Mouse (Mus musculus) midbrain, embryonic 15.5 days (tissue): ENCODE results near the gene Abcc1. TPM values are rescaled to one million over a fixed set of nuclear protein-coding genes. Genes with fewer than 3 reads are reported as not detected.
A peak's percentile ranks its signal among the peaks of the same experiment; 100 is the strongest.

Source experiments
- ATAC-seq: fragments of 200-750 bp; cut with Nextera tagmentation; replicated peaks from 2 replicates; pipeline ENCODE4 v1.8.0; 2017; ENCODE audit warnings: moderate TSS enrichment
- H3K27ac ChIP-seq: fragments of 300-500 bp; sonication (generic); 2 replicates; pipeline ENCODE4 v1.5.1; 2015; ENCODE audit warnings: mild to moderate bottlenecking, inconsistent platforms
- H3K27me3 ChIP-seq: fragments of 300-500 bp; sonication (generic); replicated peaks from 2 replicates; pipeline ENCODE4 v1.6.1; 2015; ENCODE audit warnings: inconsistent platforms
- H3K36me3 ChIP-seq: fragments of 300-500 bp; sonication (generic); replicated peaks from 2 replicates; pipeline ENCODE4 v1.6.1; 2015; ENCODE audit warnings: inconsistent platforms
- H3K4me1 ChIP-seq: fragments of 300-500 bp; sonication (generic); 2 replicates; pipeline ENCODE4 v1.6.1; 2015; ENCODE audit warnings: inconsistent platforms
- H3K4me2 ChIP-seq: fragments of 300-500 bp; sonication (generic); 2 replicates; pipeline ENCODE4 v1.6.1; 2015; ENCODE audit warnings: inconsistent platforms, mild to moderate bottlenecking, moderate library complexity
- H3K4me3 ChIP-seq: fragments of 300-500 bp; sonication (generic); 2 replicates; pipeline ENCODE4 v1.5.1; 2015; ENCODE audit warnings: mild to moderate bottlenecking, inconsistent platforms
- H3K9ac ChIP-seq: fragments of 300-500 bp; sonication (generic); 2 replicates; pipeline ENCODE4 v1.6.1; 2015; ENCODE audit warnings: mild to moderate bottlenecking, inconsistent platforms
- H3K9me3 ChIP-seq: fragments of 300-500 bp; sonication (generic); 2 replicates; pipeline ENCODE4 v1.6.1; 2016; ENCODE audit warnings: inconsistent platforms
- WGBS: fragments of 180-500 bp; shearing (Covaris S2); methylation state at CpG from one replicate; pipeline ENCODE4 v1.1.7; 2015; ENCODE audit warnings: mixed read lengths; 5-methylcytosine and 5-hydroxymethylcytosine counted together
- polyA plus RNA-seq: library from polyadenylated mRNA; unstranded; fragments of >200 nt; fragmentation: Nextera tagmentation; extraction: Ambion mirVana; gene quantifications from 2 replicates; pipeline ENCODE4 v1.2.1, GENCODE M21; 2015

Abcc1 gene
- 9.4 and 10.6 TPM in 2 replicates for polyA plus RNA-seq

DNA sequence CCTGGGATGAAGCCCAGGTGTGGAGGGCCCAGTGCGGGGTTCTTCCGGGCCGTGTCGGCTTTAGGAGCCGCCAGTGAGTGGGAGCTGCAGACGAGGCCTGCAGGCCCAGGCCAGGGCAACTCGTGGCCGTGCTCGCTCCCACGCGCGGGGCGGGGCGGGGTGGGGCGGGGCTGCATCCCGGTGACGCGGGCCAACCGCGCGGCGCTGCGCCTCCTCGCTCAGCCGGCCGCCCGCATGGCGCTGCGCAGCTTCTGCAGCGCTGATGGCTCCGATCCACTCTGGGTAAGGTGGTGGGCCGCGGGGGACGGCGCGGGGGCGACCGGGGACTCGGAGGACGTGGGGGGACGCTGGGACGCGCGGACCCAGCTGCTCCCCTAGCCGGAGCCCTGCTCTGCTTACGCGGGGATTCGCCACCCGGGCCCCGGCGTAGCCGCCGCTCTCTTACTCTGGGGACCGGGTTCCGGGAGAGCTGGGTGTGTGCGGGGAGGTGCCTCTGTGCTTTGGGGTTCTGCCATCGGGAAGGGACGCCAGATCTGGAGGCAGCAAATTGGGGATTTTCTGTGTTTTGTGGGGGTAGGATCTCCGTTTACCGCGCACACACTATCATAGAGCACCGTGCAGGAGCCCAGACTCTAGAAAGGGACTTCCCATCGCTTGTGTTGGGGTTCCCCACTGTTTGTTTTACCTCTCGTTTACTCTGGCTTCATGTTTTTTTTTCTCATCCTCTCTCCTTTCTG lies at the start of gene Abcc1:
Abcc1 (plus strand) TSS at position 197 of the 737 bp plus-strand sequence.
- Histone ChIP-seq H3K27ac (peak within 1 kb of the TSS; percentile 60), H3K4me1 (peaks cover 18% of the 10 kb centered on the region), H3K9me3 (no peaks in the 10 kb centered on the region), H3K4me2 (peak within 1 kb of the TSS; percentile 71), H3K9ac (peak within 1 kb of the TSS; percentile 88), H3K27me3 (no peaks in the 10 kb centered on the region), H3K36me3 (no peaks in the 10 kb centered on the region), H3K4me3 (peak within 1 kb of the TSS; percentile 96)
- under 1% methylated on average over 56 of the region's 64 CpGs for WGBS
- ATAC-seq, result peak; percentile 99

DNA sequence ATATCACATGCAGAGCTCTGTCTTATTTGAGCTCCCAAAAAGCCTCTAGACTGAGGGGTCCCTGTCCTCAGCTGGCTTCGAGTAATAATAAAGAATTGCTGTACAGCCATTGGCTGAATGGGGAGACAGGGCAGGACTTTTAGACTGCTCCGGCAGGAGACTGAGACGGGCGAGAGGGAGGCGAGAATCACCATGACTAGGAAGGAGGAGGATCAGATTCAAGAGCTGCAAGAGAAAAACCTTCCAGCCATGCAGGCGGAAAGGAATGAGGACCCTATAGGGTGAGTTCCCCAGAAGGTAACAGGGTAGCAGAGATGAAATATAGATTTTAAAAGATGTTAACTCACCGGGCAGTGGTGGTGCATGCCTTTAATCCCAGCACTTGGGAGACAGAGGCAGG lies 48.4 kb upstream of the Abcc1 start:
- no peak for ATAC-seq
- H3K4me2 ChIP-seq, result no peak overlapping the region
- H3K4me3 ChIP-seq, result no peak overlapping the region
- no peaks in the 10 kb centered on the region for H3K27me3 ChIP-seq
- H3K36me3 ChIP-seq, result peaks cover 8% of the 10 kb centered on the region; the same call in 1 of the 2 replicates
- 97% methylated on average over 7 of the region's 7 CpGs for WGBS
- peaks cover 17% of the 10 kb centered on the region for H3K4me1 ChIP-seq
- no peak overlapping the region for H3K9ac ChIP-seq
- no peaks in the 10 kb centered on the region for H3K9me3 ChIP-seq
- H3K27ac ChIP-seq, result no peak overlapping the region

DNA sequence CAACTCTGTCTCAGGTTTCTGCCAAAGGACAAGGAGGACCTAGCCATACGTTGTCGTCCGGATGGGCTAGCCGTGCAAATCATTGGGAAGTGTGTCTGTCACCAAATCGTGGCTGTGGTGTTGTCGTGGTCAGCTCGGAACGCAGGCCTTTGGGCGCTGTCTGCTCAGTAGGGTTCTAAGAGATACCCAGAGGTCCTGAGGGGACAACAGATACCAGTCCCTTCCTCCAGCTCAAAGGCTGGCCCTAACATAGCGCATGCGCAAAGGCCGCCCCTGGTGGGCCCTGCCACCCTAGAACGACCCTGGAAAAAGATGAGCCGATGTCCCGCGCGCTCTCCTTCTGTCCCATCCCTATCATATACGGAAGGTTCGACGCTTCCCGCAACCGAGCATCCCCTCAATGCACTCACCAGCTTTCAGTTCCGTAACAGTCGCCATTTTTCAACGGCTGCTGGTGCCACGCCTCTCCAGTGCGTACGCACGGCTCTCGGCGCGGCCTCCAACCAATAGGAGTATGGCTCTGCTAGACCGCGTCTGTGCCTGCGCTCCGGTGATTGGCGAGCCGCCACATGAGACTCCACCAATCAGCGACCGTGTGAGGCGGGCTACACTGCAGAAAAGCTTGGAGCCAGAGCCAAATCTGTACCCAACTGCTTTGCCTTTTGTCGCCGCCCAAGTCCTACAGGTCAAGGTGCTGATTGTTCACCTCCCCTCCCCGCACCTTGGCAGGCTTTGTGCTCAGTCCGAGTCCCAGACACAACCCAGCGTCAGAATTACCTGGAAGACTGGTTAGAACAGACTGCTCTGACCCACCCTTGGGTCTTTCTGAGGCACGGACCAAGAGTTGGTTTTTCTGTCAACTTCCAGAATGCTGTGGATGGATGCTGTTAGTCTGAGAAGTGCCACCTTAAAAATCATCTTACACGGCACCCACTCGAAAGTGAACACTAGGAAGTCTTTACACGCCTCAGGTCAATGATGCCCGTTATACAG lies 44.2 kb upstream of the Abcc1 start, which contains the start of gene Fopnl:
Fopnl (minus strand) TSS at position 522 of the 993 bp plus-strand sequence.
- no peaks in the 10 kb centered on the region for H3K9me3 ChIP-seq
- peak within 1 kb of the TSS; percentile 91 for H3K27ac ChIP-seq
- peak; percentile 100 for ATAC-seq
- no peaks in the 10 kb centered on the region; the same call in 1 of the 2 replicates for H3K27me3 ChIP-seq
- H3K36me3 ChIP-seq, result peaks cover 8% of the 10 kb centered on the region; the same call in 1 of the 2 replicates
- WGBS, result 4% methylated on average over 51 of the region's 51 CpGs
- H3K4me3 ChIP-seq, result peak within 1 kb of the TSS; percentile 76
- H3K4me2 ChIP-seq, result peak within 1 kb of the TSS; percentile 70
- peak within 1 kb of the TSS; percentile 85 for H3K9ac ChIP-seq
- H3K4me1 ChIP-seq, result peaks cover 17% of the 10 kb centered on the region

DNA sequence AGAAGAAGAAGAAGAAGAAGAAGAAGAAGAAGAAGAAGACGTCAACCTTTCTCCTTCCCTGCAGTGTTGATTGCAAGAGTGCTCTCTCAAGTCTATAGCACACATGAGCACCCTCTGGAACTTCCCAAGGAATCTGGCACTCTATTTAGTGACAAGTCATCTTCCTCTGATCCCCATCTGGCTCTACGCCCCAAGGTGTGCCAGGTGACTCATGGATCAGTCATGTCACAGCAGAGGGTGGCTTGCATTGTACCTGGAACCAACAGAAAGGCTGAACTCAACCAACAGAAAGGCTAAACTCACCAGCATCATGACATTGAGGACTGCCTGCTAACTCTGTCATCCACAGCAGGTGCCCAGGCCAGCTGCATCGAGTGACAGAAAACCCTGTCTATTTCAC lies 41.7 kb upstream of the Abcc1 start:
- Histone ChIP-seq H3K4me1 (peaks cover 17% of the 10 kb centered on the region), H3K9me3 (no peaks in the 10 kb centered on the region), H3K9ac (no peak overlapping the region), H3K36me3 (no peaks in the 10 kb centered on the region), H3K4me2 (no peak overlapping the region), H3K4me3 (no peak overlapping the region), H3K27ac (no peak overlapping the region), H3K27me3 (no peaks in the 10 kb centered on the region; the same call in 1 of the 2 replicates)
- WGBS, result 91% methylated on average over 3 of the region's 3 CpGs
- no peak for ATAC-seq

DNA sequence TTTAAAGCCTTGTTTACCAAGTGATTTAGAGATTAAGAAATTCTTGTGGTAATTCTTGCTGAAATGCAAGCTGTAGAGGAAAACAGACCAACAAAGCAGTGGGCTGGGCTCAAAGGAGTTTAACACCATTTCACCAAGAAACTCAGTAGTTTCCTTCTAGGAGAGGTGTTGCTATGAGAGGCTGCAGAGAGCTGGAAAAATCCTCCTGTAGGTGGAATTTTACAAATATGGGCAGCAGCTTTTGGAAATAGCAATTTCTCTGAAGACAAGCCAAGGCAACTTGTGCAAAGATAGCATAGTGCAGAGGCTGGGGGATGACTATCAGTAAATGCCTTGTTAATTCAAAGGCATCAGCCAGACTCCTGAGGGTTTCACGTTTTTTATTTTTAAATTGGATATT lies 40.9 kb upstream of the Abcc1 start:
- Histone ChIP-seq H3K4me2 (no peak overlapping the region), H3K9ac (no peak overlapping the region), H3K36me3 (no peaks in the 10 kb centered on the region), H3K4me1 (peaks cover 15% of the 10 kb centered on the region), H3K27me3 (no peaks in the 10 kb centered on the region; the same call in 1 of the 2 replicates), H3K9me3 (no peaks in the 10 kb centered on the region), H3K27ac (no peak overlapping the region), H3K4me3 (no peak overlapping the region)
- ATAC-seq, result no peak
- WGBS, result 47% methylated on average over 1 of the region's 1 CpGs

DNA sequence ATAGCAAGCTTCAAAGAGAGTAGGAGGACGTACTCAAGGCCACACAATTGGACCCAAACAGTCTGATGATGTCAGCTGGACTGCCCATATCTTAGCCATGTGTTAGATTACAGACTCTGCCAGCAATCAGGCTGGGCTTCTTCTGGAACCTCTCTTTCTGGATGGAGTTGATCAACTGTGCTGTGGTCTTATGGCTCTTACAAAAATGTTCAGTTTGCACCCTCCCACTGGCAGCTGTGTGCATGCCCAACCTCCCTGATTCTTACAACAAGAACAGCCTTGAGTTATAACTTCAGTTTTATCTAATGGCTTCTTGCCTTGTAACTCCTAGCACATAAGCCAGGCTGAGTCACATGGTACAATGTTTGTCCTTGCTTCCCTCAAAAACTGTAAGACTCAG lies 33.2 kb upstream of the Abcc1 start:
- Histone ChIP-seq H3K9ac (no peak overlapping the region), H3K36me3 (no peaks in the 10 kb centered on the region), H3K9me3 (no peaks in the 10 kb centered on the region), H3K4me1 (no peaks in the 10 kb centered on the region), H3K27me3 (no peaks in the 10 kb centered on the region), H3K27ac (no peak overlapping the region), H3K4me3 (no peak overlapping the region), H3K4me2 (no peak overlapping the region)
- no peak for ATAC-seq
- 77% methylated on average over 1 of the region's 1 CpGs for WGBS

DNA sequence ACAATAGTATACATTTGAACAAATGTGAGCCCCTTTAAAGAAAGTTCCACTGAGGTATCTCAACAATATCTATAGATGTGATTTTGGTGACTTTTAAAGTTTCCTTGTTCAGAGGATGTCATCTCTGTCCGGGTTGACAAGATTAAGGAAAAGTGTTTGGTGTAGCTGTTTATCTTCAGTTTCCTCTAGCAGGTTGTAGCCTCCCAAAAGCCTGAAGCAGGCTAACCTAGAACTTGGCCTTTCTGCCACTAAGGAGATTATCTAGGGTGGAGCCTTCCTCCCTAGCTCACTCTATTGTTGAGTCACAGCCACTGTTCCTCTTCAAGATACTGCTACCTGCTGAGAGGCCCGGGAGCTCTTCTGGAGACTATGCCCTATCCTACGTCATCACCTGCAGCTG lies 16.4 kb upstream of the Abcc1 start:
- ATAC-seq, result no peak
- Histone ChIP-seq H3K4me2 (no peak overlapping the region), H3K4me1 (no peaks in the 10 kb centered on the region), H3K27me3 (no peaks in the 10 kb centered on the region), H3K36me3 (no peaks in the 10 kb centered on the region), H3K27ac (no peak overlapping the region), H3K9ac (no peak overlapping the region), H3K9me3 (no peaks in the 10 kb centered on the region), H3K4me3 (no peak overlapping the region)
- 63% methylated on average over 3 of the region's 3 CpGs for WGBS

DNA sequence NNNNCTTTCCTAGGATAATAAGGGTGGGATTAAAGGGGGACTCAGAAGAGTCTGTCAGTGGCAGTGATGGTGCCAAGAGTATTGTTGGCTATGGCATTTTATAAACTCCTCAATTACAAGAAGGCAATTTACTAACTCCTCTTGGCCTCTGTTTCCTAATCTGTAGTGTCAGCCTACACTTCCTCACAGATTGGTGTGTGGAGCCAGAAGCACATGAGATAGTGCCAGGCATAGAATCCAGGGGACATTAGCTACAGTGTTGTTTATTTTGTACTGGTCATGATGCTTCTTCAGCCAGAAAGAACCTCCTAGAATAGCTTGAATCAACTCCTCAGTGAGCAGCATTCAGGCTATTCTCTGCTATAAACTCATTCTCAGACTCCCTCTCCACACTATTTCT lies 9.8 kb upstream of the Abcc1 start:
- no peaks in the 10 kb centered on the region for H3K27me3 ChIP-seq
- no peak overlapping the region for H3K27ac ChIP-seq
- H3K4me1 ChIP-seq, result no peaks in the 10 kb centered on the region

DNA sequence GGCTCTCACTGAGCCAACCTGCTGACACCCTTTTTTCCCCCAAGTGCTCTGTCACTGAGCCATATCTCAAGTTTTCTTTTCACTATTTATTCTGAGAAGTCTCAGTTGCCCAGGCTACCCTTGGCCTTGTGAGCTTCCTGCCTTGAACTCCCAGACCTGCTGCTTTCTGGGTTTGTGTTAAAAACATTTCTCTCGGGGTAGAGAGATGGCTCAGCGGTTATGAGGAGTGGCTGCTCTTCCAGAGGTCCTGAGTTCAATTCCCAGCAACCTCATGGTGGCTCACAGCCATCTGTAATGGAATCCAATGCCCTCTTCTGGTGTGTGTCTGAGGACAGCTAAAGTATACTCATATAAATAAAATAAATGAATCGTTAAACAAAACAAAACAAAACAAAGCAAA lies 9.1 kb upstream of the Abcc1 start:
- Histone ChIP-seq H3K9ac (no peak overlapping the region), H3K4me2 (no peak overlapping the region), H3K27ac (no peak overlapping the region), H3K27me3 (no peaks in the 10 kb centered on the region), H3K36me3 (no peaks in the 10 kb centered on the region), H3K4me1 (no peaks in the 10 kb centered on the region), H3K4me3 (no peak overlapping the region), H3K9me3 (no peaks in the 10 kb centered on the region)
- WGBS, result 87% methylated on average over 3 of the region's 3 CpGs
- ATAC-seq, result no peak

More for the DNA sequence above, 9.8 kb upstream of the Abcc1 start:
- ATAC-seq, result no peak
- Histone ChIP-seq H3K9ac (no peak overlapping the region), H3K4me2 (no peak overlapping the region), H3K4me3 (no peak overlapping the region), H3K36me3 (no peaks in the 10 kb centered on the region), H3K9me3 (no peaks in the 10 kb centered on the region)

DNA sequence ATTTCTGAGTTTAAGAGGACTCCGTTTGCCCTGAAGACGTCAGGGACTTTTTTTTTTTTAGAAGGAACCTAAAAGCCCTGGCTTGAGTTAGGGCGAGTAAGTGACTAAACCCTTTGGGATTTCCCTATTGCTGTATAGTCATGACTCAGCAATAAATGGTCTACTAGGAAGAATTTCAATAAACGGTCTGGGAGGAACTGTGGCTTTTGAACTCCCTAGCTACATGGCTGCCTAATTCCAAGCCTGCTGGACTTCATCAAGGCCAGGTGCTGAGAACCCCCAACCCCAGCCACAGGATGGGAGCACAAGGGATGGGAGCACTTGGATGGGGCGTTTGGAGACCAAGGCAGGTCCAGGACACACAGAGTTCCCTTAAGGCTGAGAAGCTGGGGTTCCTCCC lies 8.7 kb upstream of the Abcc1 start:
- Histone ChIP-seq H3K9me3 (no peaks in the 10 kb centered on the region), H3K9ac (no peak overlapping the region), H3K4me3 (no peak overlapping the region), H3K27me3 (no peaks in the 10 kb centered on the region), H3K36me3 (no peaks in the 10 kb centered on the region), H3K27ac (no peak overlapping the region), H3K4me1 (no peaks in the 10 kb centered on the region), H3K4me2 (no peak overlapping the region)
- 71% methylated on average over 5 of the region's 5 CpGs for WGBS
- no peak for ATAC-seq

DNA sequence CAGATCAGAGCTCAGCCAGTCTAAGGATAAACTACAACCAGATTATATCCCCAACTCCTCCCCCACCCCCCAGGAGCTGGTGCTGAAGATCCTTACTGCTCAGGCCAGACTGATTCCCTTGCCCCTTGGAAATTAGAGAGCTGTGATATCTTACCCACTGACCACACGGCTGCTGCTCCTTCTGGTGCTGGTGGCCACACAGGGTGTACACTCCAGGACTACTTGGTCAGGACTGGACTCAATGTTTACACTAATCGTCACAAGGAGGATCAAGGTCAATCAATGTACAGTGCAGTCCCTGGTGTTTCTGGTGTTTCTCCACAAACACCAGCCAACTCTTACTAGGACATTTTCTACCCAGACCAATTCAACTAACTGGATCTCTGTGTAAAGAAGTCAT lies 3.5 kb upstream of the Abcc1 start:
- no peak for ATAC-seq
- Histone ChIP-seq H3K9me3 (no peaks in the 10 kb centered on the region), H3K4me2 (no peak overlapping the region), H3K27me3 (no peaks in the 10 kb centered on the region), H3K27ac (no peak overlapping the region), H3K9ac (no peak overlapping the region), H3K36me3 (no peaks in the 10 kb centered on the region), H3K4me1 (peaks cover 17% of the 10 kb centered on the region), H3K4me3 (no peak overlapping the region)
- WGBS, result 80% methylated on average over 2 of the region's 2 CpGs

DNA sequence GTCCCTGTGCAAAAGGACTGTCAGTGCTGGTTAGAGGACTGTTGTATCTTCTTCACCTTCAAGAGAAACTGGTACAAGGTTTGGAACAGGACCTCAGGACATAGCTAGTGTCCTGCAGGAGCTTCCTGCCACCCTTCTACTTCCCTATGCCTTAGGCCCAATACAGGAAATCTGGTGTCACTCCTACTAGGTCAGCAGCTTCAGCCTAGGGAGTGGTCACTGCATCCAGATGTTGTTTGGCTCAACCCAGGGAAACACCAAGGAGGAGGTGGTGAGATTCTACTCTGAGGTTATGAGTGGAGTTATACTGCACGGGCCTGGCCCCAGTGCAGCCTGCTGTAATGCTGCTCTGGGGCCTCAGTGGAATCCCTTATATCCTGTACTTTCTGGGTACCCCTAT lies 2.8 kb upstream of the Abcc1 start:
- H3K4me3 ChIP-seq, result no peak overlapping the region
- 60% methylated on average over 1 of the region's 1 CpGs for WGBS

More for the DNA sequence above, 2.8 kb upstream of the Abcc1 start:
- Histone ChIP-seq H3K9ac (no peak overlapping the region), H3K27ac (no peak overlapping the region), H3K4me2 (no peak overlapping the region), H3K36me3 (no peaks in the 10 kb centered on the region), H3K27me3 (no peaks in the 10 kb centered on the region), H3K9me3 (no peaks in the 10 kb centered on the region), H3K4me1 (peaks cover 18% of the 10 kb centered on the region)
- no peak for ATAC-seq
